Mouse (Mus musculus): ENCODE measurements around the gene Ccr8.

The Ccr8 gene

GRCm38 (mm10) chr9:120091696-120092238 is at the start of gene Ccr8:
Ccr8 (plus strand) TSS chr9:120092114.
- DNase-seq (ENCODE audit: low spot score in 2 of 2), result no peak

GRCm38 (mm10) chr9:120043115-120043514 is 48.8 kb upstream of the Ccr8 start:
- DNase-seq (ENCODE audit: low spot score in 2 of 2), result no peak

- DNase-seq (ENCODE audit: low spot score in 2 of 2), result no peak
These were observed 43.4 kb upstream of the Ccr8 start for GRCm38 (mm10) chr9:120048495-120048894.

- no peak for DNase-seq (ENCODE audit: low spot score in 2 of 2)
These were observed 42.5 kb upstream of the Ccr8 start for GRCm38 (mm10) chr9:120049407-120049806.

GRCm38 (mm10) chr9:120054545-120055277 is 37.2 kb upstream of the Ccr8 start:
- peak in 1 of 2 experiments; percentile 3 for DNase-seq (ENCODE audit: low spot score in 2 of 2)

GRCm38 (mm10) chr9:120056201-120056600 is 35.7 kb upstream of the Ccr8 start:
- no peak for DNase-seq (ENCODE audit: low spot score in 2 of 2)

GRCm38 (mm10) chr9:120058730-120059129 is 33.2 kb upstream of the Ccr8 start:
- DNase-seq (ENCODE audit: low spot score in 2 of 2), result no peak

- DNase-seq (ENCODE audit: low spot score in 2 of 2), result no peak
These were observed 27.6 kb upstream of the Ccr8 start for GRCm38 (mm10) chr9:120064317-120064716.

GRCm38 (mm10) chr9:120067609-120068008 is 24.3 kb upstream of the Ccr8 start:
- DNase-seq (ENCODE audit: low spot score in 2 of 2), result no peak

GRCm38 (mm10) chr9:120068047-120068446 is 23.9 kb upstream of the Ccr8 start:
- no peak for DNase-seq (ENCODE audit: low spot score in 2 of 2)

GRCm38 (mm10) chr9:120069779-120070178 is 22.1 kb upstream of the Ccr8 start, which contains the start of gene Cx3cr1:
Cx3cr1 (minus strand) TSS chr9:120069879.
- DNase-seq (ENCODE audit: low spot score in 2 of 2), result no peak

GRCm38 (mm10) chr9:120071251-120071650 is 20.7 kb upstream of the Ccr8 start:
- no peak for DNase-seq (ENCODE audit: low spot score in 2 of 2)

GRCm38 (mm10) chr9:120073169-120073568 is 18.7 kb upstream of the Ccr8 start:
- peak; percentile 60 to 83 for DNase-seq (ENCODE audit: low spot score in 2 of 2)

- no peak for DNase-seq (ENCODE audit: low spot score in 2 of 2)
These were observed 17.4 kb upstream of the Ccr8 start for GRCm38 (mm10) chr9:120074516-120074915.

- no peak for DNase-seq (ENCODE audit: low spot score in 2 of 2)
These were observed 13.7 kb upstream of the Ccr8 start for GRCm38 (mm10) chr9:120078241-120078640.

- no peak for DNase-seq (ENCODE audit: low spot score in 2 of 2)
These were observed 12.0 kb upstream of the Ccr8 start for GRCm38 (mm10) chr9:120079901-120080300.

- no peak for DNase-seq (ENCODE audit: low spot score in 2 of 2)
These were observed 11.3 kb upstream of the Ccr8 start for GRCm38 (mm10) chr9:120080546-120081108.

GRCm38 (mm10) chr9:120081247-120081646 is 10.7 kb upstream of the Ccr8 start:
- peak in 1 of 2 experiments; percentile 20 for DNase-seq (ENCODE audit: low spot score in 2 of 2)

GRCm38 (mm10) chr9:120081967-120082366 is 9.9 kb upstream of the Ccr8 start:
- DNase-seq (ENCODE audit: low spot score in 2 of 2), result peak in 1 of 2 experiments; percentile 42

GRCm38 (mm10) chr9:120082691-120083090 is 9.2 kb upstream of the Ccr8 start:
- no peak for DNase-seq (ENCODE audit: low spot score in 2 of 2)

- DNase-seq (ENCODE audit: low spot score in 2 of 2), result no peak
These were observed 8.6 kb upstream of the Ccr8 start for GRCm38 (mm10) chr9:120083158-120083894.

GRCm38 (mm10) chr9:120084406-120084805 is 7.5 kb upstream of the Ccr8 start:
- no peak for DNase-seq (ENCODE audit: low spot score in 2 of 2)
